Mouse (Mus musculus) brown adipose tissue, adult 24 weeks (tissue): ENCODE measurements around the gene Maco1. TPM values are rescaled to one million over a fixed set of nuclear protein-coding genes. Genes with fewer than 3 reads are reported as not detected.
"Not testable (repeated sequence)": the region's sequence is repeated elsewhere in the genome, so short reads cannot be mapped to it uniquely, and the experiment has no call there.

Experiments
- H3K27ac ChIP-seq: fragments of 200-500 bp; replicated peaks from 2 replicates; pipeline ENCODE4 v1.5.1; 2012; ENCODE audit warnings: low read depth, mild to moderate bottlenecking, low read length
- H3K4me1 ChIP-seq: fragments of 200-500 bp; 2 replicates; pipeline ENCODE4 v1.6.1; 2012; ENCODE audit warnings: low read length, mixed read lengths; ENCODE audit not compliant: control insufficient read depth, insufficient read depth, insufficient read length
- H3K4me3 ChIP-seq: fragments of 200-500 bp; 2 replicates; pipeline ENCODE4 v1.5.1; 2012; ENCODE audit warnings: low read depth, mild to moderate bottlenecking, low read length, moderate library complexity; ENCODE audit not compliant: insufficient read depth
- polyA plus RNA-seq: library from polyadenylated mRNA; stranded (reverse); fragments of >200 nt; gene quantifications from 2 replicates; pipeline ENCODE4 v1.2.4, GENCODE M21; 2012; ENCODE audit not compliant: missing spikeins, insufficient read depth, insufficient read length

Maco1 gene
- polyA plus RNA-seq, 1 experiment, result 22.4 TPM

DNA sequence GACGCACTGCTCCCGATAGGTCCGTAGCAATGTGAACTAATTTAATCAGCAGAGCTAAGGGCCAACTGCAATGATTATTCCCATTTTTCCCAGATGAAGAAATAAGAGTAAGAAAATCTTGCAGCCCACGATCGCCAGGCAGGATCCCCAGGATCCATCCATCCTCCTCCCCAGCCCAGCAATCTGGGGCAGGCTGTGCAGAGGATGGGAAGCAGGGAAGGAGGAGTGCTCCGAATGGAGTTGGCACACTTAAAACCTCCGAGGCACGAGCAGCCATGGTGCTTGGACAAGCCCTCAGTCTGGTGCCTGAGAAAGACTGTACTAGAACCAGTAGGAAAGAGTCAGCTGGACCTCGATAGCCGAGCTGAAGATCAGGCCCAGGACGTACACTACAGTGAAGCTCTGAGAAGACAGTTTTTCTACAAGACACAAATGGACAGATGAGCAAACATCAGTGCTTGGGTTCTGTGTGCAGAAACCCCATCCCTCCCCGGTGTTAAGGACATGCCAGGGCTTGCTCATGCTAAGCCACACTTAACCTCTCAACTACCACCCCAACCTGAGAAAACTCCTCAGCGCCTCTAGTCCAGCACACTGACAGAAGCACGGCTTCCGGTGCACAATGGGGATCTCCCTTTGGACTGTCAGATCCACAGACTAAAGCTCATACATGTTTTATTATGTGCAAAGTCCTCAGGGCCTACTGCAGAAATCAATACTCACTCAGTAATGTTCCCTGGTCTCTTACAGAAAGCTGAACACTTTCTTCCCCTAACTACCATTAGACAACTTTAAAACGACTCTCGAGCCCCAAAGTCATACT is 39.5 kb downstream of the Maco1 start:
- Histone ChIP-seq H3K4me1 (peaks cover 7% of the 10 kb centered on the region), H3K4me3 (no peak overlapping the region), H3K27ac (no peak overlapping the region)

DNA sequence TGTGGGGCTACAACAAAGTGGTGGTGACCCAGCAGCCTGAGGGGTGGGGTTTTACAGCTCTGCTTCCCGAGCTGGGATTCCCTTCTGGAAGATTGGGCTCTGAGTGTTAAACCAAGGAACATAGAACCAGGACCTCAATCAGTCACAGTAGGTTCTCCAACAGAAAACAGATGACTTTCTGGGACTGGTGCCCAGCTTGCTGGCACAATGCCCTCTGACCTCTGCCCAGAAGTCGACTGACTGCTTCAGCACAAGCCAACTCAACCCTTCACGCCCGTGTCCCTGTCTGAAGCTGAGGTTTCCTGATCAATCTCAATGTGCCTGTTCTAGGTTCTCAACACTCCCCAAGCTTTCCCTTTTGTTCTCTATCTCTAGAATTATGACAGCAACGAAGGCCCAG is 48.4 kb downstream of the Maco1 start:
- Histone ChIP-seq H3K4me3 (no peak overlapping the region), H3K27ac (peak overlapping the region; percentile 84), H3K4me1 (peaks cover 13% of the 10 kb centered on the region)

DNA sequence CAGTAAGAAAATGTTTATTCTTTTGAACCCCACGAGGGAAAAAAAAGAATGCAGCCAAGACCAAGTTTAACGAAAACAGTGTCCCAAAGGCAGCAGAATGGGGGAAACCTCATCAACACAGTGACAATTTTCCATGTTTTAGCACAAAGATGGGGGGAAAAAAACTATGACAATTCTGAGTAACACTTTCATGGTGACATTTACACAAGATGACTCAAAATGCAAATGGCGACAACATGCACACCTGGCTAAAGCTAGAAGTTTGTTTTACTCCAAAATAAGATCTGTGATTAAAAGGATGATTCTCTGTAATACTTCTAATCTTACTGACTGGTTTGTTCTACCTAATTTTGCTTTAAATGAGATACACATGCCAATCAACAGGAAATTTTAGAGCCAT is 50.4 kb downstream of the Maco1 start:
- H3K4me3 ChIP-seq, result no peak overlapping the region
- H3K4me1 ChIP-seq, result peaks cover 14% of the 10 kb centered on the region
- no peak overlapping the region for H3K27ac ChIP-seq

DNA sequence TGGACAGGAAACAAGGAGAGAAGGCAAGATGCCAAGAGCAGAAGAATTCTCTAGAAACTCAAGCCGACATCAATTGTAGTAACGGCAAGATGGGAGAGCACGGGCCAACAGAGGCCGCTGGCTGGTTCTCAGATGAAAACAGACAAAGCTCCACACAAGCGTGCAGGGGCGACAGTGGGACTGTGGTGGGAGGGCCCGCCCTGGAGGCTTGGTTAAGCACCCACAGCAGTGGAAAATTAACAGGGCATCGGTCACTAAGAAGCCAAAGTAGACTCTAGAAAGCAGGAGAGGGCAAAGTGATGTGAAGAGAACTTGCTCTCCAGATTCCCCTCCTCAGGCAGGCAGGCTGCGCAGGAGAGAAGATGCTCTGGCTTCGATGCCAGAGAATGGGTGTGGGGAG is 51.0 kb downstream of the Maco1 start:
- peaks cover 19% of the 10 kb centered on the region for H3K4me1 ChIP-seq
- no peak overlapping the region for H3K27ac ChIP-seq
- no peak overlapping the region for H3K4me3 ChIP-seq

DNA sequence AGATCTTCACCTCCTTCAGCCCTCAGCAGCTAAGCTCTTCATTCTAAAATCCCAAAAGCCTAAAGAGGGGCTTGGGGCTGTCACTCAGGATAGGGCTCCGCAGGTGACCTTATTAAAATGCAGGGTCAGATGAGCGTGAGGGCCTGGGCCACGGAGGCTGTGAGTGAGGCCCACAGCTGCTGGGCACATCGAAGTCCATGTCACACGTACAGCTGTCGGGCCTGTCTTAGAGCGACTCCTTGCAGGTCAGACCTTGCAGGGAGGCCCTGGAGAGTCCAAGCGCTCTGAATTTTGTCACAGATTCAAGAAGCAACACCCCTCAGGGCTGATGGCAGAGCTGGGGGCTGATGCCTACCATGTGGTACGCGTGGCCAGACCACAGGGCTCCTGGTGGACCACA is 52.5 kb downstream of the Maco1 start:
- H3K27ac ChIP-seq, result no peak overlapping the region
- H3K4me1 ChIP-seq, result peaks cover 24% of the 10 kb centered on the region
- no peak overlapping the region for H3K4me3 ChIP-seq

DNA sequence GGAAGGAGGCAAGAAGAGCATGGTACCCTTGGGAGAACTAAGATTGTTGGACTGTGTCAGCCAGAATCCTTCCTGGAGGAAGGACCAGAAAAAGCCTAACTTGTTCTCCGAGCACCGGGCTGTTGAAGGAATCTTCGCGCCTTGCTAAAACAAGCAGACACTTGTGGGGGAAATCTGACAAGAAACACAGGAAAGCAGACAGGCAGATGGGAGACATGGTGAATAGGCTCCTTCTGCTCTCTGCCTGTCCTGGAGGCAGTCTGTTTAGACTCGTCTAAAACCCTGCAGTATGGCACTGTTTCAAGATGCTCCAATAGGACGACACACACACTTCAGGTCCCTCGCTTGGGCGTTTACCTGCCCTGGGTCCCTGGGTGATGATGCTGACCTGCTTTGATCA is 53.0 kb downstream of the Maco1 start:
- peaks cover 18% of the 10 kb centered on the region for H3K4me1 ChIP-seq
- no peak overlapping the region for H3K4me3 ChIP-seq
- no peak overlapping the region for H3K27ac ChIP-seq

DNA sequence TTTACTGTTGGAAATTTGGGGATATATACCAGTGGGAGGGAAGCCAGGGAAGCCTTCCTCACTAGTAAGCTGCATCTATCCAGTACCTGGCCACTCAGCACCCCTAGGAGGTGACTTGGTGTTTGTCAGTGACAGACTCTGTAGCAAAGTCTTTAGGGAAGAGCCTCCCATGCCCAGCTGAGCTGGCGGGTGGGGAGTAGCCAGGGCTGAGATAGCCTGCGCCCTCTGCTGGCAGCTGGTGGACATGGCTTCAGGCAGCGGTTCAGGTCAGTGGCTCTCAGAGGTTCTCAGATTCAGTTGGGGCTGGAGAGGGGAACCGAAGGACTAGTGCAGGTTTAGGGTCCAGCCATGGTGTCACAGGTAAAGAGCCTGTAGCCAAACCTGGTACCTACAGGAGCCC is 53.9 kb downstream of the Maco1 start:
- Histone ChIP-seq H3K27ac (peak overlapping the region; percentile 55), H3K4me1 (peaks cover 12% of the 10 kb centered on the region)

DNA sequence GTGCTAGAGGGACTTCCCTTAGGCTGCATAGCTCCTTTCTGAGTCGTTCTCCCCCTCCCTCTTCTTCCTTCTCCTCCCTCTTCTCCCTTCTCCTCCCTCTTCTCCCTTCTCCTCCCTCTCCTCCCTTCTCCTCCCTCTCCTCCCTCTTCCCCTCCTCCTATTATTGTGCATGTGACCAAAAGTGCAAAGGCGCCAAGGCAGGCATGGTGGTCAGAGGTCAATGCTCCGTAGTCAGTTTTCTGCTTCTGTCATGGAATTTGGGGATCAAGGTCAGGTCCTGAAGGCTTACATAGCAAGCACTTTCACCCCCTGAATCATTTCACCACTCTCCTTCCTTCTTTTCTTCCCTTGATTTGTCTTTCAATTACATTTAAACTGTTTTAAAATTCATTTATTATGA is 54.3 kb downstream of the Maco1 start:
- Histone ChIP-seq H3K4me1 (peaks cover 11% of the 10 kb centered on the region), H3K4me3 (no peak overlapping the region), H3K27ac (peak overlapping the region; percentile 55)

More for the DNA sequence above, 53.9 kb downstream of the Maco1 start:
- no peak overlapping the region for H3K4me3 ChIP-seq

DNA sequence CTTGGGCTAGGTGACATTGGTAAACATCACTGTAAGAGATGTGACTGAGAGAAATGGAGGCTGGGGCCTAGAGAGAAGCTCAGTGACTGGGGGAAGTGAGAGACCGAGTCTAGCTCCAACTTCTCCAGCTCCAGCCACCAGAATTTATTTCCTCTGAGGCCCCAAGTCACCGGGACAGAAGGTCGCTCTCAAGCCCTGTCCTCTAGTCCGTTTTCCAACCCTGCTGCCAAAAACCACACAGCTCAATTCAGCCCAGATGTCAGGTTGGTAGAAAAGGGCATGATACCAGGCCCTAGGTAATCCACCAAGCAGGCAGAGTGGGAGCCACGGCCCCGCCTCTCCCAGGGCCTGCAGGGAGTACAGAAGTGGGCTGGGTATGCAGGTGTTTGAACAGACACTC is 55.5 kb downstream of the Maco1 start:
- Histone ChIP-seq H3K27ac (peak overlapping the region; percentile 76), H3K4me1 (peaks cover 11% of the 10 kb centered on the region), H3K4me3 (no peak overlapping the region)

DNA sequence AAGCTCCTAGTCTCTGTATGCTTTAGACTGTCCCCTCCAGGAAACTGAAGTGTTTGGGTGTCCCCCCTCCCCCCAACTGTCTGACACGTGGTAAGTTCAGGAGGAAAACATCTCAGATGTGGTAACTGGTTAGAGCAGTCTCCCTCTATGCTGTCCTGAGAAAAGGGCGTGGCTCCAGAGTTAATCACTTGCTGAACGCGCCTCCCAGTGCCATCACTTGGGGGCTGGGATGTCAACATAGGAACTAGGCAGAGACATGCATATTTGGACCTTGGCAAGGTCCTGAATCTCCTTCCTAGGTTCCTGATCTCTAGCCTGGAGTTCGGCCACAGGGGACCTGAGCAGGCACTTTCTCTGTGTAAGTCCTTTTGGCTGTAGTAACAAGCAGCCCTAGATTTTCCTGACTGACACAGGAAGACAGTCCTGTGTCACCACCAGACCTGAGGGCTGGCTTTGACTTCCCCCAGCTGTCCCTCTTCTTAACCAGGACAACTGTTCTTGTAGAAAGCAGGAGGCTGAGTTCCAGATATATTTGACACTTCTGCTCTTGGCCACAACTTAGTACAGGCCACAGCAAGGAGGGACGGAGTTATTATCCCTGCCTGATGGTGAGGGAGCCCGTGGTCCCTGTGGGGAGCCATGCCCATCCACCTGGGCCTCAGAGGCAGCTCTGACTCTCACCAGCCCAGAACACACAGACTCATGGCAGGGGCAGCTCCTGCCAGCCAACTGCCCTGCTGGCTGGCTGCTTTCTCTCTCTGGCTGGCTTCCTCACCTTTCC is 56.4 kb downstream of the Maco1 start:
- peak overlapping the region; percentile 76 for H3K27ac ChIP-seq

DNA sequence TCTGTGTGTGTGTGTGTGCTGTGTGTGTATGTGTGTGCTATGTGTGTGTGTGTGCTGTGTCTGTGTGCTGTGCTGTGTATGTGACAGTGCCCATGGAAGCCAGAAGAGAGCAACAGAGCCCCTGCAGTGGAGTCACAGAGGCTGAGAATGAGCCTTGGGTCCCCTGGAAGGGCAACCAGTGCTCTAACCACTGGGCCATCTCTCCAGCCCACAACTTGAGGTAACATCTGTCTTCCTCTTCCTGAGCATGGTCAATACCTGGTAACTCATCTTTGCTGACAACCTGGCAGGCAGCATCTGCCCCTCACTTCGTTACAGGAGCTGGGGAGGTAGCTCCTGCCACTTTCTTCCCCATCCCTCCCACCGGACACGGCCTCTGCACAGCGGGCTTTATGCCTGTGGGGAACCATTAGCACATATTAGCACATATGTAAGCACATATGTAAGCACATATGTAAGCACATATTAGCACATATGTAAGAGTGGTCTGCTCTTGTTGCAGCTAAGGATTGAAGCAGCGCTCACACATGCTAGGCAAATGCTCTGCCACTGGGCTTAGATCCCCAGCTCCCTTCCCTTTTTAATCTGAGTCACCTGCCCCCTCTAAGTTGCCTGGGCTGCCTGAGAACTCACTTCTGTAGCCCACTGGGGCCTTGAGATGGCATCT is 57.2 kb downstream of the Maco1 start:
- no peak overlapping the region for H3K4me3 ChIP-seq
- no peak overlapping the region for H3K27ac ChIP-seq
- H3K4me1 ChIP-seq, result peaks cover 11% of the 10 kb centered on the region

More for the DNA sequence above, 56.4 kb downstream of the Maco1 start:
- no peak overlapping the region for H3K4me3 ChIP-seq
- H3K4me1 ChIP-seq, result peaks cover 11% of the 10 kb centered on the region

DNA sequence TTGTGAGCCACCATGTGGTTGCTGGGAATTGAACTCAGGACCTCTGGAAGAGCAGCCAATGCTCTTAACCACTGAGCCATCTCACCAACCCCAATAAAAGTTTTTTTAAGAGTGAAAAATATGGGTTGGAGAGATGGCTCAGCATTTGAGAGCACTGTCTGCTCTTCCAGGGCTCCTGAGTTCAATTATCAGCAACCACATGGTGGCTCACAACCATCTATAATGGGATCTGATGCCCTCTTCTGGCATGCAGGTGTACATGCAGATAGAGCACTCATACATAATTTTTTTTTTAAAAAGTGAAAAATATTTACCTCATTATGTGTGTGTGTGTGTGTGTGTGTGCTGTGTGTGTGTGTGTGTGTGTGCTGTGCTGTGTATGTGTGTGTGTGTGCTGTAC is 58.2 kb downstream of the Maco1 start:
- not testable (repeated sequence) for H3K27ac ChIP-seq, H3K4me3 ChIP-seq
- H3K4me1 ChIP-seq, result peaks cover 11% of the 10 kb centered on the region

DNA sequence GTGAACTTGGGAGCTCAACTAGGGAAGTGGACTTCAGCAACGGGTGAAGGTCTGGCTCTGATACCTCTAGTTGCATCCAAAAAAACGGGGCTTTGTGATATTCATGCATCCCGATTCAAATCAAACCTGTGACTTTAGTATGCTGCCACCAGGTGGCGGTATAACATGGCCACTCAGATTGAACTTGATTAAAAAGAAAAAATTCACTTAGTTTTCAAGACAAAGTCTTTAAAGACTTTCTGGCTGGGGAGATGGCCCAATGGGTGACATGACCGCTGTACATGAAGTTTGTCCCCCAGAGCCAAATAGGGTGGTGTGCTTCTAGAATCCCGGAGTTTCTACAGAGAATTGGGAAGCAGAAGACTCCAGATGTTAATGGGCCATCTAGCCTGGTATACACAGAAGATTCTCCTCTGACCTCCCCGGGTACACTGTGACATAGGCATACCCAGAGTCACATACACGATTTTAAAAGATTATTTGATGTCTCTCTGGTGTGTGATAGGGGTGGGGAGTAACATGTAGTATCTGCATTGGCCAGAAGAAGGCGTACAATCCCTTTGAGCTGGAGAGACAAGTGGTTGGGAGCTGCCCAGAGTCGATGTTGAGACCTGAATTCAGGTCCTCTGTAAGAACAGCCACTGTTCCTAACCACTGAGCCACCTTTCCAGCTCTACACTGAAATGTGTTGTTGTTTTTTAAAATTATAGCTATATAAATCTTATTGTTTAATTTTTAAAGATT is 59.8 kb downstream of the Maco1 start:
- Histone ChIP-seq H3K27ac (no peak overlapping the region), H3K4me1 (peaks cover 11% of the 10 kb centered on the region), H3K4me3 (no peak overlapping the region)

DNA sequence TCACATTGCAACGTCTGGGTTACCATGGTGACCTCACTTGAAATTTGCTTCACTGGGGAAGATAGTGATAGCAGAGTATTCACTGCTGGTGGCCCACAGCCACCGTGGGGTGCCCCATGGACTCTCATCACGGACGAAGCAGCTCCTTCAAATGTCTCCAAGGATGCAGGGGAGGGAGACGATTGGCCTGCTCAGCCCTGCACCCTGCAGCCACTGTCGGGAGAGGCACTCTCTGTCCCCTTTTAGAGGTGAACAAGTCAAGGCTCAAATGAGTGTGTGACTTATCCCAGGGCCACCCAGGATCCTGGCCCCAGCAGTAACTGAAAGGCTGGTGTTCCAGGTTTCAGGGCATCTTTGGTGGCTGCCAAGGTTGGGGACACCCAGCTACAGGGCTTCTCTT is 61.4 kb downstream of the Maco1 start:
- Histone ChIP-seq H3K27ac (no peak overlapping the region), H3K4me3 (no peak overlapping the region), H3K4me1 (peaks cover under 1% of the 10 kb centered on the region; the same call in 1 of the 2 replicates)

DNA sequence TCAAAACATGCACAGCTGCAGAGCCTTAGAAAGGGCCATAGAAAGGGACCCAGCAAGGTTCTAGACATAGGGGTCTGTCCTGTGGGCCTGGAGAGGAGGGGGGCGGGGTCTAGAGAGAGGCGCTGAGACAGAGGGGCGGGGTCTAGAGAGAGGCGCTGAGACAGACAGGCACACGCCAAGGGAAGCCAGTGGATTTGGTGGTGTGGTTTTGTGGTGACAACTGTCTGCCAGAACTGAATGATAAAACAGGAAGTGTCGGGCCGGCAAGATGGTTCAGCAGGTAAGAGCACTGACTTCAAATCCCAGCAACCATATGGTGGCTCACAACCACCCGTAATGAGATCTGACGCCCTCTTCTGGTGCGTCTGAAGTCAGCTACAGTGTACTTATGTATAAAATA is 66.2 kb downstream of the Maco1 start:
- H3K27ac ChIP-seq, result no peak overlapping the region
- no peaks in the 10 kb centered on the region for H3K4me1 ChIP-seq
- H3K4me3 ChIP-seq, result no peak overlapping the region
